Comparison of ENCODE assay signal across 10 mouse cellular contexts in the genomic region with DNA sequence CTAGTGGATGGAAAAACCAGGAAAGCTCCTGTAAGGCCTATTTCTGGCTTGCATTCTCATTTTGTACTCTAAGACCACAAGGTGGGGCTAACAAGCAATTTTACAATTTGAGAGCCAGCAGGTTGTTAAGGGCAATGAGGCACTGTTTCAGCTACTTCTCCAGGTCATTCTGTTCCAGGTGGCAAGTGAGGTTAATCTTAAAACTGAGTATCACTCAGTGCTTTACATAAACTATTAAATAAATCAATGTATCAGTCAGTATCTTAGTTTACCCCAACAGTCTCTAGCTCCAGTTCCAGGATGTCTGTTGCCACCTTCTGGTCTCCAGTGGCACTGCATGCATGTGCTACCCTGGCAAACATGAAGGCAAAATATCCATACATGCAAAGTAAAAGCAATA. TPM values are rescaled to one million over a fixed set of nuclear protein-coding genes. Genes with fewer than 3 reads are reported as not detected.
A peak's percentile ranks its signal among the peaks of the same experiment; 100 is the strongest.
DNase-seq lines count a peak whose midpoint lies in the region; ATAC-seq and TF ChIP-seq lines count a peak whose summit lies in the region.
"Had no signal": no experiment of that assay in that cellular context is flagged by ENCODE, and none has a peak within 500 bp of the region (broad histone marks: within the 10 kb centered on the region; RNA-seq: fewer than 3 reads in every experiment).

No protein-coding gene starts in this region.

- no peak overlapping the region for H3K27ac ChIP-seq in gastrocnemius, adult 2 months
- no peak overlapping the region for H3K27ac ChIP-seq in CH12.LX (ENCODE audit: insufficient read depth, low read depth)
- no peak overlapping the region for H3K27ac ChIP-seq in heart, embryonic 12.5 days (ENCODE audit: poor library complexity, severe bottlenecking)
- H3K27ac ChIP-seq in midbrain, embryonic 11.5 days (ENCODE audit: low read depth, low read length), result no peak overlapping the region
- no peak overlapping the region for H3K27ac ChIP-seq in stomach, postnatal 0 days (replicated peaks)

- TF ChIP-seq POLR2A in CH12.LX (IDR thresholded peaks at IDR 0.05; ENCODE audit: low read depth, low read length), result no peak

- no peaks in the 10 kb centered on the region for H3K4me1 ChIP-seq in CH12.LX (ENCODE audit: control insufficient read depth in 1 of 2, insufficient read depth in 2 of 2)
- no peaks in the 10 kb centered on the region for H3K4me1 ChIP-seq in heart, embryonic 12.5 days (replicated peaks)
- H3K4me1 ChIP-seq in midbrain, embryonic 11.5 days (ENCODE audit: control insufficient read depth, insufficient read depth, low read length), result no peaks in the 10 kb centered on the region
- H3K4me1 ChIP-seq in stomach, postnatal 0 days (replicated peaks; ENCODE audit: control insufficient read depth, insufficient read depth), result no peaks in the 10 kb centered on the region

- intact Hi-C loops in gastrocnemius, adult 2 months (cut with DNase I), result loop anchor here (2.0 kb wide), 1 partner anchor 35 kb away; no protein-coding TSS in a partner anchor

- H3K9me3 ChIP-seq in CH12.LX (replicated peaks; ENCODE audit: low read length), result no peaks in the 10 kb centered on the region
- H3K9me3 ChIP-seq in heart, embryonic 12.5 days (replicated peaks), result no peaks in the 10 kb centered on the region
- no peaks in the 10 kb centered on the region for H3K9me3 ChIP-seq in midbrain, embryonic 11.5 days (ENCODE audit: control insufficient read depth, low read length)
- no peaks in the 10 kb centered on the region for H3K9me3 ChIP-seq in stomach, postnatal 0 days (ENCODE audit: control insufficient read depth, low read length)

- peaks cover 9% of the 10 kb centered on the region for H3K27me3 ChIP-seq in CH12.LX (replicated peaks)
- no peaks in the 10 kb centered on the region for H3K27me3 ChIP-seq in heart, embryonic 12.5 days (replicated peaks)
- no peaks in the 10 kb centered on the region for H3K27me3 ChIP-seq in midbrain, embryonic 11.5 days (ENCODE audit: control insufficient read depth, insufficient read depth, low read length)
- no peaks in the 10 kb centered on the region for H3K27me3 ChIP-seq in stomach, postnatal 0 days (ENCODE audit: control insufficient read depth, insufficient read depth, low read length)

- peak; percentile 72 for TF ChIP-seq CTCF in gastrocnemius, adult 2 months (IDR thresholded peaks at IDR 0.05)
- TF ChIP-seq CTCF in CH12.LX (conservative IDR thresholded peaks at IDR 0.05 in 1 of 2, IDR thresholded peaks at IDR 0.05 in 1 of 2; ENCODE audit: low read depth in 2 of 2, low read length in 2 of 2), result peak; percentile 46 to 65; a peak in 3 of 4 replicates
- TF ChIP-seq CTCF in stomach, postnatal 0 days (IDR thresholded peaks at IDR 0.05; ENCODE audit: low read depth), result peak; percentile 83

- in situ Hi-C loops in CH12.LX (cut with MboI; ENCODE audit: low pct_ligation_motif_present, low pct_unique_long_range_greater_than_20kb, low sequenced_read_pairs), result no loop called here

- TF ChIP-seq RAD21 in CH12.LX (IDR thresholded peaks at IDR 0.05; ENCODE audit: low read depth, low read length), result peak; percentile 26

- dilution Hi-C loops in CH12.LX (cut with MboI; ENCODE audit: extremely low pct_ligation_motif_present, extremely low pct_unique_long_range_greater_than_20kb, low sequenced_read_pairs), result no loop called here

- no peaks in the 10 kb centered on the region for H3K36me3 ChIP-seq in CH12.LX (replicated peaks in 1 of 2; ENCODE audit: control insufficient read depth in 1 of 2, insufficient read depth in 1 of 2, low read length in 1 of 2)
- H3K36me3 ChIP-seq in heart, embryonic 12.5 days, result no peaks in the 10 kb centered on the region
- no peaks in the 10 kb centered on the region for H3K36me3 ChIP-seq in midbrain, embryonic 11.5 days (ENCODE audit: control insufficient read depth, insufficient read depth, low read length)
- no peaks in the 10 kb centered on the region for H3K36me3 ChIP-seq in stomach, postnatal 0 days (ENCODE audit: control insufficient read depth, insufficient read depth, low read length)

- no peaks in the 10 kb centered on the region for H3K79me2 ChIP-seq in CH12.LX (replicated peaks; ENCODE audit: control insufficient read depth, extremely low read depth, insufficient read depth, poor library complexity, severe bottlenecking)

- ATAC-seq in heart, embryonic 12.5 days (ENCODE audit: insufficient number of reproducible peaks, low FRiP score), result 0 out of 2 replicates have a peak, but pooled peaks have one; percentile 18
- peak; percentile 44; the same call in 1 of the 2 replicates for ATAC-seq in midbrain, embryonic 11.5 days (ENCODE audit: low FRiP score)
- ATAC-seq in stomach, postnatal 0 days (ENCODE audit: low FRiP score, low TSS enrichment), result peak; percentile 17; the same call in 1 of the 2 replicates

- no peak overlapping the region for H3K4me3 ChIP-seq in gastrocnemius, adult 2 months
- H3K4me3 ChIP-seq in CH12.LX (replicated peaks in 1 of 3; ENCODE audit: low read depth in 2 of 3, low read length in 2 of 3, poor library complexity in 1 of 3), result no peak overlapping the region
- no peak overlapping the region for H3K4me3 ChIP-seq in heart, embryonic 12.5 days
- H3K4me3 ChIP-seq in midbrain, embryonic 11.5 days (ENCODE audit: low read depth, low read length), result no peak overlapping the region
- H3K4me3 ChIP-seq in stomach, postnatal 0 days (ENCODE audit: low read depth, low read length), result no peak overlapping the region

- H3K4me2 ChIP-seq in CH12.LX (ENCODE audit: insufficient read depth, low read depth, poor library complexity, severe bottlenecking), result no peak overlapping the region
- H3K4me2 ChIP-seq in heart, embryonic 12.5 days, result no peak overlapping the region
- no peak overlapping the region for H3K4me2 ChIP-seq in midbrain, embryonic 11.5 days
- no peak overlapping the region for H3K4me2 ChIP-seq in stomach, postnatal 0 days (replicated peaks; ENCODE audit: low read depth)

- peak; percentile 48 for DNase-seq in gastrocnemius, adult 2 months
- DNase-seq in gastrocnemius, postnatal 25 days, result no peak
- DNase-seq in CH12.LX (ENCODE audit: extremely low read depth), result no peak
- DNase-seq in cerebellum, postnatal 36 days, result peak; percentile 47 to 51
- DNase-seq in layer of hippocampus, postnatal 14 days (ENCODE audit: low spot score in 2 of 2), result peak; percentile 26 to 44
- DNase-seq in midbrain, embryonic 11.5 days (ENCODE audit: low spot score, missing footprints), result peak; percentile 94
- peak; percentile 72 for DNase-seq in stomach, postnatal 0 days (ENCODE audit: low spot score)

- no peak for TF ChIP-seq EP300 in CH12.LX (IDR thresholded peaks at IDR 0.05; ENCODE audit: low read length)
- TF ChIP-seq EP300 in stomach, postnatal 0 days (optimal IDR thresholded peaks at IDR 0.05), result no peak

- no peak overlapping the region for H3K9ac ChIP-seq in CH12.LX (ENCODE audit: insufficient read depth, low read depth)
- no peak overlapping the region for H3K9ac ChIP-seq in heart, embryonic 12.5 days
- no peak overlapping the region for H3K9ac ChIP-seq in midbrain, embryonic 11.5 days (ENCODE audit: low read length)
- H3K9ac ChIP-seq in stomach, postnatal 0 days (ENCODE audit: low read length), result no peak overlapping the region

RNA-seq across cellular contexts. Expression of a gene that starts 12.0 kb away (rescaled TPM):
- total RNA-seq in gastrocnemius, adult 2 months (2021), result not detected
- total RNA-seq in gastrocnemius, postnatal 25 days (2021), result not detected
- total RNA-seq in CH12.LX (2012; rRNA removed) (not detected in 2 replicates), CH12.LX (2014; rRNA removed) (not detected in 2 replicates)
- polyA plus RNA-seq in CH12.LX (2012; ENCODE audit: insufficient read length, low read depth), result 0.20 and 0.27 TPM in 2 replicates
- polyA plus RNA-seq in heart, embryonic 12.5 days (2016; fragmentation: Nextera tagmentation; extraction: Ambion mirVana), result not detected in 2 replicates
- total RNA-seq in layer of hippocampus, postnatal 14 days (2021), result not detected
- polyA plus RNA-seq in midbrain, embryonic 11.5 days (2014; fragmentation: Nextera tagmentation; extraction: Ambion mirVana), result not detected in 2 replicates
- polyA plus RNA-seq in stomach, postnatal 0 days (2015; fragmentation: Nextera tagmentation; extraction: Ambion mirVana), result not detected in 2 replicates
- total RNA-seq: layer of hippocampus, postnatal 36 days had no signal
- polyA plus RNA-seq: stomach, embryonic 16.5 days had no signal

RNA-seq across cellular contexts. Expression of a gene that starts 12.9 kb away (rescaled TPM):
- 10 to 100 TPM; 18.9 to 23.5 TPM for total RNA-seq in gastrocnemius, adult 2 months (2021)
- 10 to 100 TPM; 15.2 to 16.7 TPM for total RNA-seq in gastrocnemius, postnatal 25 days (2021)
- total RNA-seq in CH12.LX (2012; rRNA removed), result 17.1 and 19.1 TPM in 2 replicates
- 13.6 and 14.2 TPM in 2 replicates for total RNA-seq in CH12.LX (2014; rRNA removed)
- 67.0 and 67.1 TPM in 2 replicates for polyA plus RNA-seq in CH12.LX (2012; ENCODE audit: insufficient read length, low read depth)
- 28.8 and 28.9 TPM in 2 replicates for polyA plus RNA-seq in heart, embryonic 12.5 days (2016; fragmentation: Nextera tagmentation; extraction: Ambion mirVana)
- total RNA-seq in layer of hippocampus, postnatal 14 days (2021), result 10 to 100 TPM; 23.5 to 27.1 TPM
- polyA plus RNA-seq in midbrain, embryonic 11.5 days (2014; fragmentation: Nextera tagmentation; extraction: Ambion mirVana), result 32.4 and 35.0 TPM in 2 replicates
- 22.9 and 24.0 TPM in 2 replicates for polyA plus RNA-seq in stomach, postnatal 0 days (2015; fragmentation: Nextera tagmentation; extraction: Ambion mirVana)

RNA-seq across cellular contexts. Expression of a gene that starts 43.0 kb away (rescaled TPM):
- total RNA-seq in gastrocnemius, adult 2 months (2021), result not detected
- total RNA-seq in gastrocnemius, postnatal 25 days (2021), result not detected
- total RNA-seq in CH12.LX (2012; rRNA removed) (not detected in 2 replicates), CH12.LX (2014; rRNA removed) (not detected in 2 replicates)
- polyA plus RNA-seq in CH12.LX (2012; ENCODE audit: insufficient read length, low read depth), result 0.14 TPM in 1 of 2 replicates, not detected in the other
- polyA plus RNA-seq in heart, embryonic 12.5 days (2016; fragmentation: Nextera tagmentation; extraction: Ambion mirVana), result 0.40 and 0.47 TPM in 2 replicates
- total RNA-seq in layer of hippocampus, postnatal 14 days (2021), result not detected
- polyA plus RNA-seq in midbrain, embryonic 11.5 days (2014; fragmentation: Nextera tagmentation; extraction: Ambion mirVana), result 0.48 and 0.51 TPM in 2 replicates
- polyA plus RNA-seq in stomach, postnatal 0 days (2015; fragmentation: Nextera tagmentation; extraction: Ambion mirVana), result 2.0 and 2.1 TPM in 2 replicates
- total RNA-seq: layer of hippocampus, postnatal 36 days had no signal

RNA-seq across cellular contexts. Expression of a gene that starts 45.4 kb away (rescaled TPM):
- not detected for total RNA-seq in gastrocnemius, adult 2 months (2021)
- total RNA-seq in gastrocnemius, postnatal 25 days (2021), result under 1 TPM in 1 of 2 experiments, not detected in 1; 0.16 TPM
- total RNA-seq in CH12.LX (2012; rRNA removed) (not detected in 2 replicates), CH12.LX (2014; rRNA removed) (not detected in 2 replicates)
- polyA plus RNA-seq in CH12.LX (2012; ENCODE audit: insufficient read length, low read depth), result not detected in 2 replicates
- 23.6 and 27.0 TPM in 2 replicates for polyA plus RNA-seq in heart, embryonic 12.5 days (2016; fragmentation: Nextera tagmentation; extraction: Ambion mirVana)
- total RNA-seq in layer of hippocampus, postnatal 14 days (2021), result not detected
- 7.7 and 8.1 TPM in 2 replicates for polyA plus RNA-seq in midbrain, embryonic 11.5 days (2014; fragmentation: Nextera tagmentation; extraction: Ambion mirVana)
- 0.28 and 0.32 TPM in 2 replicates for polyA plus RNA-seq in stomach, postnatal 0 days (2015; fragmentation: Nextera tagmentation; extraction: Ambion mirVana)
- total RNA-seq: layer of hippocampus, postnatal 36 days had no signal

RNA-seq across cellular contexts. Expression of a gene that starts 51.3 kb away (rescaled TPM):
- total RNA-seq in gastrocnemius, adult 2 months (2021), result not detected
- not detected for total RNA-seq in gastrocnemius, postnatal 25 days (2021)
- total RNA-seq in CH12.LX (2012; rRNA removed) (not detected in 2 replicates), CH12.LX (2014; rRNA removed) (not detected in 2 replicates)
- polyA plus RNA-seq in CH12.LX (2012; ENCODE audit: insufficient read length, low read depth), result not detected in 2 replicates
- not detected in 2 replicates for polyA plus RNA-seq in heart, embryonic 12.5 days (2016; fragmentation: Nextera tagmentation; extraction: Ambion mirVana)
- total RNA-seq in layer of hippocampus, postnatal 14 days (2021), result not detected
- not detected in 2 replicates for polyA plus RNA-seq in midbrain, embryonic 11.5 days (2014; fragmentation: Nextera tagmentation; extraction: Ambion mirVana)
- not detected in 2 replicates for polyA plus RNA-seq in stomach, postnatal 0 days (2015; fragmentation: Nextera tagmentation; extraction: Ambion mirVana)
- total RNA-seq: layer of hippocampus, postnatal 36 days had no signal
- polyA plus RNA-seq: stomach, embryonic 16.5 days had no signal

Comparison
In these comparisons a context has a peak if more than half of its experiments do, and no peak if none do; other contexts are left out.
1. DNase-seq: peak in gastrocnemius, adult 2 months (single experiment), cerebellum, postnatal 36 days (2 of 2), layer of hippocampus, postnatal 14 days (2 of 2), midbrain, embryonic 11.5 days (single experiment) and stomach, postnatal 0 days (single experiment); none in gastrocnemius, postnatal 25 days (single experiment) and CH12.LX (single experiment).
2. Peak in every context shown above with its lines, with median percentiles within 50 percentile points of each other: CTCF ChIP-seq and ATAC-seq.